Mouse (Mus musculus) limb, embryonic 13.5 days (tissue): Measurements from ENCODE around the gene Hspa12b. TPM values are rescaled to one million over a fixed set of nuclear protein-coding genes. Genes with fewer than 3 reads are reported as not detected.

Experiments used
- ATAC-seq: fragments of 200-750 bp; cut with Nextera tagmentation; 2 replicates; pipeline ENCODE4 v1.8.0; 2017; ENCODE audit warnings: low read depth, moderate number of reproducible peaks, moderate TSS enrichment; ENCODE audit not compliant: low FRiP score
- H3K27ac ChIP-seq: fragments of 300-500 bp; sonication (generic); 2 replicates; pipeline ENCODE4 v1.5.1; 2015; ENCODE audit warnings: inconsistent platforms, mild to moderate bottlenecking, moderate library complexity
- H3K27me3 ChIP-seq: fragments of 300-500 bp; sonication (generic); 2 replicates; pipeline ENCODE4 v1.6.1; 2015; ENCODE audit warnings: mild to moderate bottlenecking, inconsistent platforms
- H3K36me3 ChIP-seq: fragments of 300-500 bp; sonication (generic); 2 replicates; pipeline ENCODE4 v1.6.1; 2015; ENCODE audit warnings: inconsistent platforms, mild to moderate bottlenecking, moderate library complexity
- H3K4me1 ChIP-seq: fragments of 300-500 bp; sonication (generic); 2 replicates; pipeline ENCODE4 v1.6.1; 2015; ENCODE audit warnings: inconsistent platforms
- H3K4me2 ChIP-seq: fragments of 300-500 bp; sonication (generic); replicated peaks from 2 replicates; pipeline ENCODE4 v1.6.1; 2015; ENCODE audit warnings: inconsistent platforms, mild to moderate bottlenecking, moderate library complexity
- H3K4me3 ChIP-seq: fragments of 300-500 bp; sonication (generic); 2 replicates; pipeline ENCODE4 v1.5.1; 2015; ENCODE audit warnings: moderate library complexity, mild to moderate bottlenecking, inconsistent platforms
- H3K9ac ChIP-seq: fragments of 300-500 bp; sonication (generic); 2 replicates; pipeline ENCODE4 v1.6.1; 2015; ENCODE audit warnings: mild to moderate bottlenecking, inconsistent platforms
- H3K9me3 ChIP-seq: fragments of 300-500 bp; sonication (generic); 2 replicates; pipeline ENCODE4 v1.6.1; 2016; ENCODE audit warnings: inconsistent platforms
- WGBS: fragments of 180-500 bp; shearing (Covaris S2); methylation state at CpG from one replicate; pipeline ENCODE4 v1.1.7; 2015; 5-methylcytosine and 5-hydroxymethylcytosine counted together
- polyA plus RNA-seq: library from polyadenylated mRNA; unstranded; fragments of >200 nt; fragmentation: Nextera tagmentation; extraction: Ambion mirVana; gene quantifications from 2 replicates; pipeline ENCODE4 v1.2.1, GENCODE M21; 2015

Gene Hspa12b
- polyA plus RNA-seq, 1 experiment from 2014 or later: 22.0 TPM

DNA sequence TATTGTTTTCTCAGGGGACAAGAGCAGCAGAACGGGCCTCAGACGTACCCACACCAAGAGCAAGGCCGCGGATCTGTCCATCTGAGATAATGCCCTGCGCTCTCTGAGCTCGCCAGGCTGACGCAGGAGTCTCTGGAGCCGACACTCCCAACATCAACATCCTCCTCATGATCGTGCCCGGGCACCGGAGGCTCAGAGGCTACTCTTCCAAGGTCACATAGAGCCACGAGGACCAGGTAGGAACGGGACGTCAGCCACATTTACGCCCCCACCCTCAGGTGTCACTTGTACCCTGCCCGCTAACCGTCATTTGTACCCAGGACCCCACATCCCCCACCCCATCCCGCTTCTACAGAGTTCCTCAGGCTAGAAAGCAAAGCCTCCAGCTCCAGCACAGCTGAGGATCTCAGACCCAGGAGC is 32.4 kb downstream of the Hspa12b start:
- peaks cover 30% of the 10 kb centered on the region for H3K4me1 ChIP-seq
- under 1% methylated on average over 18 of the region's 18 CpGs for WGBS
- no peaks in the 10 kb centered on the region for H3K9me3 ChIP-seq
- peak overlapping the region; percentile 59; the same call in 1 of the 2 replicates for H3K27ac ChIP-seq
- no peaks in the 10 kb centered on the region for H3K27me3 ChIP-seq
- ATAC-seq: peak; percentile 69
- peak overlapping the region; percentile 77 for H3K4me3 ChIP-seq
- peak overlapping the region; percentile 83 for H3K9ac ChIP-seq
- H3K4me2 ChIP-seq: peak overlapping the region; percentile 95
- H3K36me3 ChIP-seq: peaks cover 10% of the 10 kb centered on the region

DNA sequence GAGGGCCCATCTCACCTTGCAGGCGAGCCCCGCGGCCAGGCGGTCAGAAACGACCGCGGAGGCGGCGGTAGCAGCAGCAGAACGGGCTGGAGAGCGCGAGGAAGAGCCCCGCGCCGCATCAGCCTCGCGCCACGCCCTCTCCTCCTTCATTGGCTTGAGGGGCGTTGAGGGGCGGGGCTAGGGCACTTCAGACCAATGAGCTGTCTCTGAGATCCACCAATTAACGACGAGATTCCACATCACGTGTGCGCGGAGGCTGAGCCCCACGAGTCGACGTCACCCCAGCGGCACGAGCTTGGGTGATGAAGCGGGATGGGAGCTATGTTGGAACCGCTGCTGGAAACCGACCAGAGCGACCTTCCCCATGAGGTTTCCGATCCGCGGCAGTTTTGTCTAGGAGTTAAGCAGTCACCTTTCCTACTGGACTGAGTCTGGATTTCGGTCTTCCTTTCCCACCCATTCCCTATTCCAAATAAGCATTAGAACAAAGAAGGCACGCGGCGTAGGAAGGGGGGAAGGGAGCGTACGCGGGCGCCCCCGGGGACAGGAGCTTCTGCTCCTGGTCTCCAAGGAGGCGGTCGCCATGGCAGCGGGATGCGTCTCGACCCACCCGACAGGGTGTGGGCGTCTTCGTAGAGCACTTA is 33.0 kb downstream of the Hspa12b start, which contains the start of gene 1700037H04Rik:
Gene 1700037H04Rik, minus strand, starts transcription at position 144 of the 644 bp plus-strand sequence.
- peak within 1 kb of the TSS; percentile 77 for H3K4me3 ChIP-seq
- H3K27me3 ChIP-seq: no peaks in the 10 kb centered on the region
- 0 out of 2 replicates have a peak, but pooled peaks cover 3% of the 10 kb centered on the region for H3K9me3 ChIP-seq
- peaks cover 5% of the 10 kb centered on the region for H3K36me3 ChIP-seq
- peak within 1 kb of the TSS; percentile 95 for H3K4me2 ChIP-seq
- peak within 1 kb of the TSS; percentile 86 for H3K27ac ChIP-seq
- peaks cover 30% of the 10 kb centered on the region for H3K4me1 ChIP-seq
- ATAC-seq: peak; percentile 98
- H3K9ac ChIP-seq: peak within 1 kb of the TSS; percentile 86
- WGBS: under 1% methylated on average over 54 of the region's 54 CpGs

DNA sequence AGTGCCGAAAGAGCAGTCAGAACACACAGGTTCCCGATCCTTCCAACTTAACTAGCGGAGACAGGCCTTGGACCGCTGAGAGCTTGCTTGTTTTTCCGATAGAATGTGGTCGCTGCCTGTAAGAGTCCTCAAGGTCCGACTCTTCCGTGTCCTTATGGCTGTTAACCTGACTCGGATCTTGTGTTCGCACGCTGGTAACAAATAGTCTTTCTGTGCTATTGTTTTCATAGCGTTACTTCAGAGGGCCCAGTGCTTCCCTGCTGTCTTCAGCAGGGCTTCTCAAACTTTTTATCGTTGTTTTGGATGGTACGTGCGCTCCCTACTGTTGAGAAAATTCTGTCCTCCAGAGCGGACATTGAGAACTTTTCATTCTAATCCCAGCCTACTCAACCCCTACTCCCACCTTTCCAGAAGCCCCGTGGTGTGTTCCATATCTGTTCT is 33.6 kb downstream of the Hspa12b start:
- Histone ChIP-seq H3K4me1 (peaks cover 30% of the 10 kb centered on the region), H3K9ac (peak overlapping the region; percentile 86), H3K4me3 (peak overlapping the region; percentile 77), H3K27me3 (no peaks in the 10 kb centered on the region), H3K36me3 (no peaks in the 10 kb centered on the region), H3K9me3 (peaks cover 5% of the 10 kb centered on the region; the same call in 1 of the 2 replicates), H3K4me2 (peak overlapping the region; percentile 95), H3K27ac (peak overlapping the region; percentile 86)
- 0 out of 2 replicates have a peak, but pooled peaks have one; percentile 0 for ATAC-seq
- under 1% methylated on average over 17 of the region's 17 CpGs for WGBS

DNA sequence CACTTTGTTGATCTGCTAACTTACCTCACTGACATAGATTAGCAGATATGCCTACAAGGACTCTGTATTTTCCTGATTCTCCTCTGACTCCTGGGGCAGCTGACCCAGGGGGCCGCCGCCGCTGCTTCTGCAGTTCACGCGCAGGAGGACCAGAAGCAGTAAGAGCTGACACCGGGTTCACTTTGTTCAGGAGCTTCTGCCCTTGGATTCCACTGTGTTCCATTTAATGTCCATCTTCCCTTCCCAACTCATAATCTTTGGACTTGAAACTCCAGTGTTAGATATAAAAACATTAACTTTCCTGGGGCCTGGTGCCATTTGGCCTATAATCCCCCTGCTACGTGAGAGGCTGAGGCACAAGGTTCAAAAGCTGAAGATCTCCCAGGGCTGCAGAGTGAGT is 36.8 kb downstream of the Hspa12b start:
- Histone ChIP-seq H3K4me2 (no peak overlapping the region), H3K36me3 (no peaks in the 10 kb centered on the region), H3K27me3 (peaks cover 4% of the 10 kb centered on the region), H3K9me3 (peaks cover 5% of the 10 kb centered on the region; the same call in 1 of the 2 replicates), H3K9ac (peak overlapping the region; percentile 39; the same call in 1 of the 2 replicates), H3K4me1 (peaks cover 14% of the 10 kb centered on the region), H3K27ac (no peak overlapping the region), H3K4me3 (no peak overlapping the region)
- no peak for ATAC-seq
- 65% methylated on average over 7 of the region's 7 CpGs for WGBS

DNA sequence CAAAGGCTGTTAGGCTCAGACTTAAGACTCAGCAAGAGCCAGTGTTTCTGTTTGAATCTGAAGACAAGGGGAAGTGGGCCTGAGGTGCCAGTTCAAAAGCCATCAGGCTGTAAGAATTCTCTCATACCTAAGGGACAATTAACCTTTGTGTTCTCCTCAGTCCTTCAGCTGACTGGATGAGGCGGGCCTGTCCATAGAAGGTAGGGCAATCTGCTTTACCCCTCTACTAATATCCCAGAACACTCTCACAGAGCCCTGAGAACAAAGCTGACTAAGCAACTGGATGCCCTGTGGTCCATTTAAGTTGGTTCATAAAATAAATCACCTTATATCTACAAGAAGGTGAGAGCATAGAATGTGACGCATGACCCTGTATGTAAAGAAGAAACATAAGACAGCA is 39.1 kb downstream of the Hspa12b start:
- Histone ChIP-seq H3K36me3 (no peaks in the 10 kb centered on the region), H3K4me1 (peaks cover 10% of the 10 kb centered on the region), H3K9ac (no peak overlapping the region), H3K27ac (no peak overlapping the region), H3K4me3 (no peak overlapping the region), H3K4me2 (no peak overlapping the region), H3K27me3 (peaks cover 27% of the 10 kb centered on the region), H3K9me3 (peaks cover 5% of the 10 kb centered on the region; the same call in 1 of the 2 replicates)
- ATAC-seq: no peak
- WGBS: 88% methylated on average over 2 of the region's 2 CpGs

DNA sequence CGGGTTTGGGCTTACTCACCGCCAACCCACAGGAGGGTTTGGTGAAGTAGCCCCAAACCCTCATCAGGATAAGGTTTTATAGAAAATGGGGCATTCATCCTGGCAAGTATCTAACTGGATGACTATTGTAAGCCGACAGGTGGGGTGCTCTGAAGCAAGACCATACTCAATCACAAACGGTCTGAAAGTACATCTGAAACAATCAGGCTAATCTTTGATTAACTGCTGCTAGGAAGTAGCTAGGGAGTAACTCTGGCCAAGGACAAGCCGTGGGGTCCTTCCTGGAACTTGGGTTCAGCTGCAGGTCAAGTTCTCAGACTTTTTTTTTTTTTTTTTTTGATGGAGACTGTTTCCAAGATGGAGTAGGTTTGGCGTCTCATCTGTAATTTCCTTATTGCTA is 40.9 kb downstream of the Hspa12b start:
- WGBS: 84% methylated on average over 6 of the region's 6 CpGs
- no peak overlapping the region for H3K27ac ChIP-seq
- H3K4me2 ChIP-seq: no peak overlapping the region
- no peaks in the 10 kb centered on the region for H3K36me3 ChIP-seq
- no peak for ATAC-seq
- H3K9me3 ChIP-seq: peaks cover 5% of the 10 kb centered on the region; the same call in 1 of the 2 replicates
- peaks cover 20% of the 10 kb centered on the region for H3K4me1 ChIP-seq
- no peak overlapping the region for H3K4me3 ChIP-seq
- H3K27me3 ChIP-seq: peaks cover 45% of the 10 kb centered on the region
- no peak overlapping the region for H3K9ac ChIP-seq

DNA sequence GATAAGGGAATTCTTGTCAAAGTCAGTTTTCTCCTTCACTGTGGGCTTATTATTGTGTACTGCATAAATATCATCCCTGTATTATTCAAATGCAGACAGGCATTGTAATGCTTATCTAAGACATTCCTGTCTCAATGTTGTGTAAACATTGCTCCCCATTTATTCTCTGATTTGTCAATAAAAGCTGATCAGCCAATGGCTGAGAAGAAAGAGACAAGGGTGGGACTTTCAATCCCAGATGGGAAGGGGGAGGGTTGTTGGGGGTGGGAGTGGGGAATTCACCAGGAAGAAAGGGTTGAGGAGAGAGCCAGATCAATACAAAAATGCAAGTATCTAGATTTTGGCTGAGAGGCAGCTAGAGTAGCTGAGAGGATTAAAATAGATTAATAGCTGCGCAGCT is 41.8 kb downstream of the Hspa12b start:
- Histone ChIP-seq H3K27ac (no peak overlapping the region), H3K36me3 (no peaks in the 10 kb centered on the region), H3K4me1 (peaks cover 18% of the 10 kb centered on the region), H3K27me3 (peaks cover 54% of the 10 kb centered on the region), H3K4me3 (no peak overlapping the region), H3K9me3 (peaks cover 5% of the 10 kb centered on the region; the same call in 1 of the 2 replicates), H3K9ac (no peak overlapping the region), H3K4me2 (no peak overlapping the region)
- no peak for ATAC-seq
- 52% methylated on average over 1 of the region's 1 CpGs for WGBS

DNA sequence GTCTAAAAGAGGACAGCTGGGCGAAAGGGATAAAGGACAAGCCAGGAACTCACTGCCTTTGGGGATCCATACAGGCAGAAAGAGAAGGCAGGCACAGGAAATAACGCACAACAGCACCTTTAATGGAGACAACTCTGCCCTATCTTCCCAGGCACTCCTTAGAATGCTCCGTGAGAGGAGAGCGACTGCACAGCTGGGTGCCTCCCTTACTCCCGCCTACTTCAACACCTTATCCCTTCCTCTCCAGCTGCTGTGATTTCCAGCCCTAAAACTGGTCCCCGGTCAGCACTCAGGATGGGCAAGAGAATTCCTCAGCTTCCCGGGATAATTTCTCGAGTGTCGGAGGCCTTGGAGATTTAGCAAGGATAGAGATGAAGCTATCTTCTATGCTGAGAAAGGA is 43.9 kb downstream of the Hspa12b start:
- Histone ChIP-seq H3K36me3 (peaks cover 3% of the 10 kb centered on the region; the same call in 1 of the 2 replicates), H3K9ac (peak overlapping the region; percentile 54; the same call in 1 of the 2 replicates), H3K4me1 (peaks cover 29% of the 10 kb centered on the region), H3K9me3 (no peaks in the 10 kb centered on the region), H3K27me3 (peaks cover 58% of the 10 kb centered on the region), H3K27ac (no peak overlapping the region), H3K4me2 (peak overlapping the region; percentile 60), H3K4me3 (peak overlapping the region; percentile 30)
- ATAC-seq: no peak
- 10% methylated on average over 9 of the region's 9 CpGs for WGBS

DNA sequence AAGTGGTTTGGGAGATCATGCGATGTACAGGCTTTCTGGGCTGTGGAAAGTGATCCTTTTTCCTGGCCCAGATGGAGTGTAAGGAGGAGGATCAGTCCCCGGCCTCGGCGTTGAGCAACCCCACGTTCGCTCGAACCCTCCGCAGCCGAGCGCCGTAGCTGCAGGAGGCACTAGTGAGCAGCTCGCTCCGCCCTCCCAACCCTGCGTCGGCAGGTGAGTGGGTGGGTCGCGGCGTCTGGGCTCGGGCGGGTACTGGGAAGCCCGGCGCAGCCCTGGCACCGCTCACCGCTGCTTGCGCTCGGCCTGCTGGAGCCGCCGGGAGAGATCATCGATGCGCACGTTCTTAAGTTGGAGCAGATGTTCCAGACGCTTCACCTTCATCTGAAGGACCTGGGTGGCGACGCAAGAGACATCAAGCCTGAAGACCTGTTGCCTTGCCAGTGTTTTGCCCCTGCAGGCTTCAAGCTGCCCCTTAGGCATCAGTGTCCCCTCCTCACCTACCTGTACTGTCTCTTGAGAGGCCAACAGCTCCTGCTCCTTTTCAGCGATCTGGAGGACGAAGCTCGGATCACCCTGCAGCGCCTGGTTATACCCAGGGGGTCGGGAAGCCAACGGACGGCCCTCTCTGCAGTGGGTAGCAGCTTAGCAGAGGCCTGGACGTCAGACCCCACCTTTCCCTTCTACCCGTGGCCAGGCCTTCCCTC is 44.5 kb downstream of the Hspa12b start:
- Histone ChIP-seq H3K9ac (peak overlapping the region; percentile 54), H3K27ac (no peak overlapping the region), H3K9me3 (no peaks in the 10 kb centered on the region), H3K27me3 (peaks cover 58% of the 10 kb centered on the region), H3K36me3 (peaks cover 9% of the 10 kb centered on the region), H3K4me1 (peaks cover 35% of the 10 kb centered on the region), H3K4me2 (peak overlapping the region; percentile 60), H3K4me3 (peak overlapping the region; percentile 30)
- 3% methylated on average over 43 of the region's 43 CpGs for WGBS
- ATAC-seq: no peak

DNA sequence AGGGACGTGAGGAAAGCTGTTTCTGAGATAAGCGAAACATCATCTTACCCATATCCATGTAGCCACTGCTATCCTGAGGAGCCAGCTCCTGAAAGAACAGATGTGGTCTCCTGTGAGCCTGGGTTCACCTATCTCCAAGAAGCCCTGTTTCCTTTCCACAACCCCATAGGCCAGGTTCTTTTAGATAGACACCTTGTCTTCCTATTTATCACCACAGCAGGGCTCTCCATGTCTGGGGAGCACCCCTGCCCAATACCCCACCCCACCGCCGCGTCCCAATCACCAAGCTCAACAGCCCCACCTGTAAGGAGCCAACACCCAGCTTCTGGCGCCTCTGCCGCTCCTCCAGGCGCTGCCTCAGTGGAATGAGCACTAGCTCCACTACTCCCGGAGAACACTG is 45.2 kb downstream of the Hspa12b start:
- no peak overlapping the region for H3K4me2 ChIP-seq
- no peaks in the 10 kb centered on the region for H3K9me3 ChIP-seq
- peaks cover 42% of the 10 kb centered on the region for H3K4me1 ChIP-seq
- WGBS: 42% methylated on average over 9 of the region's 9 CpGs
- H3K4me3 ChIP-seq: no peak overlapping the region
- no peak overlapping the region for H3K9ac ChIP-seq
- H3K27me3 ChIP-seq: peaks cover 58% of the 10 kb centered on the region
- no peak for ATAC-seq
- no peak overlapping the region for H3K27ac ChIP-seq
- H3K36me3 ChIP-seq: peaks cover 15% of the 10 kb centered on the region

DNA sequence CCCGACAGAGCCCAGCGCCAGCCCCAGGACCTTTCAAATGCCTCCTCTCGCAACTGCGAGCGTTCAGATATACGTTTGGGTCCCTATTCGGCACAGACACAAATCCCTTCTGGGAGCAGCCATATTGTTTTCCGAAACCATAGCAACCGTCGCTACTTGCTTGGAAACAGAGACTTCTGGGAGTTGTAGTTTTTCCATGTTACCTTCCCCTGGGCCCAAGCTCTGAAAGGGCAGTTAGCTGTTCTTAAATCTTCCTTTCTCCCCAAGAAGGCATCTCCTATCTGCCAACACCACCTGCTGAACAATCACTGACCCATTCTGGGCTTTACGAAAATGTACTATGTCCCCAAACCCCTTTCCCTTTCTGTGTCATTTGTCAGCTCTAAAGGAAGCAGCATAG is 47.6 kb downstream of the Hspa12b start:
- peak overlapping the region; percentile 80 for H3K4me2 ChIP-seq
- H3K27ac ChIP-seq: no peak overlapping the region
- peak; percentile 51; the same call in 1 of the 2 replicates for ATAC-seq
- H3K9ac ChIP-seq: peak overlapping the region; percentile 54
- H3K9me3 ChIP-seq: no peaks in the 10 kb centered on the region
- H3K36me3 ChIP-seq: peaks cover 24% of the 10 kb centered on the region
- peaks cover 46% of the 10 kb centered on the region for H3K27me3 ChIP-seq
- peaks cover 63% of the 10 kb centered on the region for H3K4me1 ChIP-seq
- 5% methylated on average over 11 of the region's 11 CpGs for WGBS
- peak overlapping the region; percentile 43 for H3K4me3 ChIP-seq

DNA sequence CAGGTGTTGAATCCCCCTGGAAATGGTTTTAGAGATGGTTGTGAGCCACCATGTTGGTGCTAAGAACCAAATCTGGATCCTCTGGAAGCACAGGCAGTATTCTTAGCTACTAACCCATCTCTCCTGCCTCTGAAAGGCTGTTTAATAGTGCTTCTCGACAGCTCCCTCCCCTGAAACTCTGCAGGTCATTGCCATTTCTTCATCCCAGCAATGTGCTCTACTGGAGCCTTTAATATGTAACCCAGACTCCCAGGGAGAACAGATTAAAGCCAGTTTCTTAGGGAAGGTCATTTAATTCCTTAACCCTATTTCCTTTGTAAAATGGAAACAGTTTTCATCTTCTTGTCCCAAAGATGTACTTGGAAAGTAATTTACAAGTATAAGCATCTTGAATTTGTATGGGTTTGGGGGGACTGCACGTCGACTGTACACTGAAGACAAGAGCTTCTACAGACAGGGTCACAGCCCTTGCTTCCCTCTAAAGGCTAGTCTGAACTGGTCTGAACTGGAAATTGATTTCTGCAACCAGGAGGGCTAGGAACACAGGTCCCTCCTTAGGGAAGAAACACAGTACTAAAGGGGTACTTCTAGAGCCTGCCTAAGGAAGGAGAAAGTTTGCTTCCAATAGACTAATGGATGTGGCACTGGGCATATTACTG is 48.3 kb downstream of the Hspa12b start:
- H3K4me2 ChIP-seq: no peak overlapping the region

More for the DNA sequence above, 48.3 kb downstream of the Hspa12b start:
- no peak overlapping the region for H3K9ac ChIP-seq
- no peak for ATAC-seq
- peaks cover 24% of the 10 kb centered on the region for H3K36me3 ChIP-seq
- peaks cover 39% of the 10 kb centered on the region for H3K27me3 ChIP-seq
- WGBS: 80% methylated on average over 3 of the region's 3 CpGs
- no peak overlapping the region for H3K27ac ChIP-seq
- no peak overlapping the region for H3K4me3 ChIP-seq
- H3K4me1 ChIP-seq: peaks cover 63% of the 10 kb centered on the region
- H3K9me3 ChIP-seq: no peaks in the 10 kb centered on the region
